Mouse (Mus musculus) brain, embryonic 14.5 days (tissue): Measurements from ENCODE around the gene Rsg1.

Source experiments
- CTCF ChIP-seq: fragments of 200-500 bp; IDR thresholded peaks from 2 replicates; pipeline ENCODE4 v1.5.1; 2012; ENCODE audit warnings: inconsistent platforms, mild to moderate bottlenecking, moderate library complexity, borderline replicate concordance; ENCODE audit not compliant: insufficient read depth, insufficient read length; ENCODE audit errors: extremely low read depth
- POLR2A ChIP-seq: fragments of 200-500 bp; IDR thresholded peaks from 2 replicates; pipeline ENCODE4 v1.6.1; 2012; ENCODE audit warnings: mild to moderate bottlenecking, inconsistent platforms, borderline replicate concordance; ENCODE audit not compliant: poor library complexity, insufficient read depth, insufficient read length, severe bottlenecking; ENCODE audit errors: extremely low read depth

DNA sequence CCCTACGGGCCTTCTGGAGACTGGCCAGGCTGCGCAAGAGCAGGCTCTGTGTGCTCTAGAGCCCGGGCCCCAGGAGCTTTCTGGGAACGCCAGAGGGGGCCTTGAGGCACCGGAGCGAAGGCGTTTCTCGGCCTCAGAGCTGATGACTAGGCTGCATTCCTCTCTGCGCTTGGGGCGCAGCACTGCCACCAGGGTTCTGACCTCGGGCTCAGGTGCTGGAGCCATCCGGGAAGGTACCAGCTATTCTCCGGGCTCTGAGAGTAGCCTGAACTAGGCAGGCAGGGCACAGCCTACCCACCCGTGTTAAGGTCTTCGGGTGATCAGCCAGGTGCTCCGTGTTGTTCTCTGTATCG, 33.2 kb downstream of the Rsg1 start:
- TF ChIP-seq CTCF, result no peak
- TF ChIP-seq POLR2A, result no peak
